Mouse (Mus musculus) spleen, embryonic (tissue): Measurements from ENCODE around the gene Olfr714.
"Not testable (repeated sequence)": the region's sequence is repeated elsewhere in the genome, so short reads cannot be mapped to it uniquely, and the experiment has no call there.

ENCODE experiments used
- CTCF ChIA-PET: fragments of 350-600 bp; sonication (Branson Sonifier 250); formaldehyde crosslinking; loops from one replicate; lab custom pipeline; 2022; lab: Charles Lee

Olfr714 gene

DNA sequence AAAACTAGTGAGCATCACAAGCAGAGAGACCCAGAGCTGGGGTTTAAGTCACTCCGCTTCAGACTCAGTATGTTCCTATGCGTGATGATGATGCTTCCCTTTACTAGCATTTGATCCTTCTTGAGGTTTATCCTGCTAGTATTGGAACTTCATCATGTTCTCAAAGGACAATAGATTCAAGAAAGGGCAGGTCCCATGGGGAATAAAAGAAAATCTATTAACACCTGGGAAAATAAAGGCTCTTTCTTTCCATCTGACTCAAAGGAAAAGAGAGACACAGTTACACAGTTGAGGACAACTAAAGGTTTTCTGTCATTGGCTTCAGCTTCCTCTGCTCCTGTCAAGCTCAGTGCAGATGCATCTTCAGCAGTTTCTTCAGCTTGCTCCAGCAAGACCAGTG is at the start of gene Olfr714:
TSS of gene Olfr714 (plus strand) at position 301 of the 400 bp plus-strand sequence.
- CTCF ChIA-PET = no interaction called here

- CTCF ChIA-PET = no interaction called here
Measured at GRCm38 (mm10) chr7:107030874-107031273, 39.9 kb upstream of the Olfr714 start, which contains the start of gene Olfr713. Olfr713 (plus strand) TSS chr7:107031174.

DNA sequence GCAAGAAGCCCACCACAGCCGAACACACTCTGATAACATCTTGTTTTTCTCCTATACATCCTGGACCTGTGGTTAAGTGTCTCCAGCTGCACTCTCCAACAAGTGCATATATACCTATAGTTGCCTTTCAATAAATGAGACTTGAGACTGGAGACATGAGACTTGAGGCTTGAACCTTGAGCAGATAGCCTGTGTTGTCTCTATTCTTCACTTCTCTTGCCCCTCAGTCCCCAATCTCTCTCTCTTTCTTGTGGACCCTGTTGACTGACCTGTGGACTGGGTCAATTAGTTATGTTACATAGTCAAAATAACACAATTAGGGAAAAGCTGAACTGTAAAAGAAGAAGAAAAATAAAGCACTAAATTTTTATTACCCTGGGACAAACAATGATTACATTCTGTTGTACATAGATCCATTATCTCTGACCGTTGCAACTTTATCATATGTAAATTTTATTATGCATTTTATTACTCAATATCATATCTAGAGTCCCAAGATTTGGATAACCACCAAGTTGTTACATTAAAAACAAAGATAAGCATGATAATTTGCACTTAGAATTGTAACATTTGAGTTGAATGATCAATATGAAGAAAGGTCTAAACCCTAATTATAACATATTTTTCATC is 30.7 kb upstream of the Olfr714 start:
- CTCF ChIA-PET = no interaction called here

GRCm38 (mm10) chr7:107043136-107043535 is 27.6 kb upstream of the Olfr714 start:
- CTCF ChIA-PET = no interaction called here

DNA sequence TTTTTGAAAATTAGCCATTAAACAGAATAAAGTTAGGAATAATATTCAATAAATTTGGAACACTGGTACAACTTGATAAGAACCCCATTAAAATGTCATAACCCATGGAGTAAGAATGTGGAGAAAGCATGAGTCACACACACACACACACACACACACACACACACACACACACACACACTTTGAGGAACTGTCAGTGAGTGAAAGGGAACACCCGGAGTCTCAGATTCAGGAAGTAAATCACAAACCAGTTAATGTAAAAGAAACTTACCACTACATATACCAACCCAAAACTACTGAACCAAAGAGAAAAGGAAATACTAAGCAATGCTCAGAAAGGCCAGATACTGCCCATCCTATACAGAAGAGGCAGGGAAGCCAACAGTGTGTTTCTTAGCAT is 26.4 kb upstream of the Olfr714 start:
- CTCF ChIA-PET = no interaction called here

GRCm38 (mm10) chr7:107045833-107046232 is 24.9 kb upstream of the Olfr714 start:
- CTCF ChIA-PET = no interaction called here

GRCm38 (mm10) chr7:107047578-107047977 is 23.2 kb upstream of the Olfr714 start:
- CTCF ChIA-PET = no interaction called here

DNA sequence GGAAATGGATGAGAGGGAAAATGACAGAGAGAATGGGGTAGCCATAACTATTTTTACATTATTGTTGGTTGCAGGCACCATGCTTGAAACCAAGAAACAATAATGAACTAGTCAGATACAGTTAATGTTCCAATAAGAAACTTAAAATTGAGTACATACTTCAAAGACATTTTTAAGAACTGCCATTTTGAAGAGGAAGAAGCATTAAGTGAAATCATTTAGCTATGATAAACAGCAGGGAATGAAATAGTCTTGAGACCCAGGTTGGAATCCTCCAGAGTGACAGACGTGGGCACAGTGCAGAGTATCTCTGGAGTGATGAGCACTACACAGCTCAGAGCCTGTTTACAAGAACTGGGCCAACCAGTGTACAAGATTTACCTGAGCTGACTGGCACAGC is 22.1 kb downstream of the Olfr714 start, which contains the start of gene Olfr17:
TSS of gene Olfr17 (plus strand) at position 301 of the 400 bp plus-strand sequence.
- CTCF ChIA-PET = no interaction called here

DNA sequence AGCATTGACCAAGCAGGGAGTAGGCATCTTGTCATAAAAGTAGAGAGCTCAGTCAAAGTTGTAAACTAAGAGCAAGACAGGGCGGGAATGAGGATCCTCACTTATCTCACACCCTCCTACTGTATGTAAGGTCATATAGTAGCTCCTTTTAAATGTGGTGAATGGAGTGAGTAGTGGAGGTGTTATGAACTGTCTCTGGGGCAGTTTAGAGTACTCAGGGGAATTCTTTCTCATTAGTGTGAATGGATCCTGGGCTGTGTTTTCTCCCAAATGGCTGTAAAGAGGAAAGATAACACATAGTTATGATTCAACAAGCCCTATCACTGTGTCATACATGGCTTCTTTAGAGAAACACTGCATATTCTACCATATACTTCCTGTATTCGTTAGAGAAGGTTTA is 39.5 kb downstream of the Olfr714 start, which contains the start of gene Olfr715b:
TSS of gene Olfr715b (minus strand) at position 101 of the 400 bp plus-strand sequence.
- CTCF ChIA-PET = not testable (repeated sequence)
